Mouse (Mus musculus) cerebellum, postnatal 4 days (tissue): ENCODE results near the gene Zxdc.

ENCODE experiments used
- DNase-seq, 2 experiments: peaks; one replicate each; pipeline ENCODE4 v3.0.0; 2022; ENCODE audit warnings: low spot score in 2 of 2, mixed read lengths in 1 of 2

Gene Zxdc

DNA sequence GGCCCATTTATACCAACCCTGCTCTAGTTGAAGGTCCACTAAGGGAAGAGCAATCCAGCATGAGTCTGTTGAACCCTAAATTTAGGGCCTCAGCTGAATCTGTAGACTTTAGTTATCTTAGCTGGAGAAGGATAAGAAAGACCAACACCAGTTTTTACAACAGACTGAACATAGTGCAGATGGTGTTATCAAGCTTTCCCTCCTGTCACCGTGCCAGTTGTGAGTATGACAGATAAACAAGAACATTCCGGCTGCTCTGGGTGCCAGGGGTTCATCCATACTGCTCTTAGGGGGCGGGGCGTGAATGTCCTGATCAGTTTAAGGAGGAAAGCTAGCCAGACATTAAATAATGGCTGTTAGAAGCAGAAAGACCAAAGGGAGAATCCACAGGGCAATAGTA lies 5.4 kb downstream of the Zxdc start:
- no peak for DNase-seq

GRCm38 (mm10) chr6:90377708-90378107 lies 8.4 kb downstream of the Zxdc start:
- no peak for DNase-seq

GRCm38 (mm10) chr6:90381465-90381864 lies 12.2 kb downstream of the Zxdc start:
- no peak for DNase-seq

- DNase-seq = no peak
Observed at GRCm38 (mm10) chr6:90390629-90391028, 21.3 kb downstream of the Zxdc start.

- DNase-seq = no peak
Observed at GRCm38 (mm10) chr6:90393948-90394347, 24.7 kb downstream of the Zxdc start.

GRCm38 (mm10) chr6:90395751-90396150 lies 26.5 kb downstream of the Zxdc start:
- DNase-seq = no peak

DNA sequence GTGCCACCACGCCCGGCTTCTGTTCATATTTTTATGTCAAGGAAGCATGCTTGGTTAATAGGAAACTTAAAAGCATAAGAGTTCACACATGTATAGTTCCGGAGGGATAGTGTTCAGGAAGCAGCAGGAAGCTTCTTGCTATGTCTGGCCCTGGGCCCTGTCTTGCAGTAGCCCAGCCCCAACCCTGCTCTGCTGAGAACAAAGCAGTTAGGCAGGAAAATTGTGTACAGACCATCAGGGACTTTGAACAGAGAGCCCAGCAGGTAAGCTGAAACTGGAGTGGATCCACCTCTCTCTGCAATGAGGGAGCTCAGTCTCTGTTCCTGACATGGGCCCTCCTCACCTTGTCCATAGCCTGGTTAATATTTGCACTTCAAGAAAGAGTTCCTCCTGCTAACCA lies 28.0 kb downstream of the Zxdc start:
- no peak for DNase-seq

- no peak for DNase-seq
Observed at GRCm38 (mm10) chr6:90408632-90409031, 39.3 kb downstream of the Zxdc start.

- DNase-seq = no peak
Observed at GRCm38 (mm10) chr6:90410972-90411371, 41.7 kb downstream of the Zxdc start.

DNA sequence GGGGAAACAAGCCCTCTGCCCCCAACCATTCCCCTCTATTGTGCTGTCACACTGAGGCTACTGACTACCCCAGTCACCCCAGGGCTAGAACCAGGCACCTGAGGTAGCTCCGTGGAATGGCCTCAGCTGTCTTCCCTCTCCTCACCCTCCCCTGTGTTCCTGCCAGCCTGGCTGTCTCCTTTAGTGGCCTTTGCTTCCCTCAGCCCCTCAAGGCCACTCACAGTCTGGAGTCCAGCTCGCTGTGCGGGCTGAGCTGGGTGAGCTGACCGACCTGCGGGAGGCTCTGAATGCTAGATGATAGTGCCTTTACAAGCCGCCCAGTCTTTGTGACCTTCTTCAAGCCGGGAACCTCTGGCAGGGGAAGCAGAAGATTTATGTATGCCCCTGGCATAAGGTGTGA lies 42.6 kb downstream of the Zxdc start:
- DNase-seq = no peak

GRCm38 (mm10) chr6:90422565-90422964 lies 53.3 kb downstream of the Zxdc start:
- DNase-seq = peak; percentile 59 to 82

GRCm38 (mm10) chr6:90425361-90425760 lies 56.1 kb downstream of the Zxdc start:
- DNase-seq = no peak

DNA sequence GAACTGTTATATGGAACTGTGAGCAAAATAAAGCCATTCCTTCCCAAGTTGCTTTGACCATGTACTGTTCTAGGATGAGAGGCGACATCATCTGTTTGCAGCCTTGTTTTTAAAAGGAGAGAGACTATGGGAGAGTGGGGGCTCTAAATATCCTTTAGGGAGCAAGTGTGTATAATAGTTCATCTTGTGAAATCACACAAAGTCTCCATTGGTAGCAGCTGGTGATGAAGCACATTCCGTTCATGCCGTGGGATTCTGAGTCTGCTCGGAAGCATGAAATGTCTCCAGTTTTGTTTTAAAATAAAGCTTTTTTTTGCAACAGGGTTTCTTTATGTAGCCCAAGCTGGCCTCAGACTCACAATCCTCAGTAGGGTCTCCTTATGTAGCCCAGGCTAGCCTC lies 56.7 kb downstream of the Zxdc start:
- DNase-seq = no peak

DNA sequence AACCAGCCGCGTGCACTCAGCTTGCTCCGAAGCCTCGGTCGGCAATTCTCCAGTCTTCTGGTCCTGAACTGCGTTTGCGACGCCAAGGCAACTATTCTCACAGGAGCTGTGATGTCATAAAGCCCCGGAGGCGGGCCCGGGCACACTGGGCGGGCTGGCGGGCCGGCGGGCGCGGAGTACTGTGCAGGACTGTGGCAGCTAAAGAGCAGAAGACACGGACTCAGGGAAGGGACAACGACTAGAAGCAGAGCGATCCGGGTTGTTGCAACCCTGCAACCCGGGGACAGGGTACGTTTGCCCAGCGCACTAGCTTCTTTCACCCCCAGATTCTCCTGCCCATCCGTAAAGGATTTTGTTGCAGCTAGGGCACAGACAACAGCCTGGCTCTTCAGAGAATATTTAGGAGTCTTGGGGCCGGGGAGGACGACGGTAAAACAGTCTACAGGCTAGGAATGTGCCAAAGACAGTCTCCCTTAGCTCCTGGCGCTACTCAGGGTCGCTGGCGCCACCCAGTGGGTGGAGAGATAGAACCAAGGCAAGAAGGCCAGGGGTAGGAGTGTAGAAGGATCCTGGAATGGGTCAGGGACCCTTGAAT lies 59.2 kb downstream of the Zxdc start, which contains the start of gene Cfap100:
Gene Cfap100, minus strand, starts transcription at position 418 of the 595 bp plus-strand sequence.
- DNase-seq = peak; percentile 63 to 81

- no peak for DNase-seq
Observed at GRCm38 (mm10) chr6:90429911-90430310, 60.6 kb downstream of the Zxdc start.

GRCm38 (mm10) chr6:90431487-90431886 lies 62.2 kb downstream of the Zxdc start:
- DNase-seq = no peak

GRCm38 (mm10) chr6:90434687-90435086 lies 65.4 kb downstream of the Zxdc start:
- no peak for DNase-seq

DNA sequence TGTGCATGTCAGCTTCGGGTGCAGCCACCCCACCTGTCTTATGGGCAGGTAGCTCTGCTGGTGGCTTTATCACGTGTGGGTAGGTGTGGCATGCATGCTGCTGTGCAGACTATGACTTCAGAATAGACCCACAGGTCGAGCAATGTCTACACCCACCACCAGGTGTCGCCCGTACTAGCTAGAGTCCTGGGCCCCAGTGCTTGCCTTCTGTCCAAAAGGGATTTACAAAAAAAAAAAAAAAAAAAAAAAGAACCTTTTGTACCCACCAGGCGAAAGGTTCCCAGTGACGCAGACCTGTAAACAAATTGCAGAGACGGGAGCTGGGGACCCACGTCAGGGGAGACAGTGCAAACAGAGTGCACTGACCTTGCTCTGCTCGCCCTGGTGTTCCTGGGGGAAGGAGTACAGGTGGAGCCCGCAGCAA lies 65.9 kb downstream of the Zxdc start:
- DNase-seq = peak; percentile 76 to 89

DNA sequence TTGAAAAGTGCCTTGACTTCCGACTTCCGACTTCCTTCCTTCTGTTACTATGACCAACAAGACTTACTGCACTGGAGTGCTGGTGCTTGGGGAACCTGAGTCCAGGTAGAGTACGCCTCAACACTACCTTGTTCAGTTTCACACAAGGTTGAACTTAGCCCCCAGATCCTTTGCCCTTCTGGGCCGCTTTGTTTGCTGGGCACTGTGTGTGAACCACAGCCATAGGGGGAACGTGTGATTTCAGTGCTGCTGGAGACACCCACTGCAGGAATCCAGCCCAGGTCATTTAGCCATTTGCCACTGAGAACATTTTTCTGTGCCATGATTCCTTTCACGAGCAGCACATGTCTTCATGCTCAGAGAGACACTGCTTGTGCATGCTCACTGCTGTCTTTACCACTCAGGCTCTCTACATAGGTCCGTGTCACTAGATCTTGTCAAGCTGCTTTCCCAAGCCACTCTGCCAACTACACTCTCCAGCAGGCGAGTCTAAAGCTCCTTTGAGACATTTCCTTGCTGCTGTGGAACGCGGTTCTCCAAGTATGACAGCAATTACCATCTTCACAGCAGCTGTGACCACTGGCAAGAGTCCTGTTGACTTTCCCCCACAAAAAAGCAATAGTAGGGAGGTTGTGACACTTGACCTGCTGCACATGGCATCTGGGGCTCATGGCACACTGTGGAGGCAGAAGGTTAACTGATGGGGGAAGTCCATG lies 67.1 kb downstream of the Zxdc start:
- no peak for DNase-seq

GRCm38 (mm10) chr6:90437041-90437440 lies 67.7 kb downstream of the Zxdc start:
- no peak for DNase-seq

GRCm38 (mm10) chr6:90446883-90447282 lies 77.6 kb downstream of the Zxdc start:
- peak in 1 of 2 experiments; percentile 49 for DNase-seq

GRCm38 (mm10) chr6:90450179-90450578 lies 80.9 kb downstream of the Zxdc start:
- DNase-seq = peak; percentile 58 to 84

GRCm38 (mm10) chr6:90450697-90451096 lies 81.4 kb downstream of the Zxdc start:
- peak in 1 of 2 experiments; percentile 30 for DNase-seq
